Mouse (Mus musculus) embryonic facial prominence, embryonic 15.5 days (tissue): ENCODE data around the gene Ube2j1. TPM values are rescaled to one million over a fixed set of nuclear protein-coding genes. Genes with fewer than 3 reads are reported as not detected.
A peak's percentile ranks its signal among the peaks of the same experiment; 100 is the strongest.

ENCODE experiments used
- ATAC-seq: fragments of 200-750 bp; cut with Nextera tagmentation; 2 replicates; pipeline ENCODE4 v1.8.0; 2017; ENCODE audit warnings: low read depth, moderate TSS enrichment; ENCODE audit not compliant: insufficient number of reproducible peaks, low FRiP score, low TSS enrichment
- H3K27ac ChIP-seq: fragments of 300-500 bp; sonication (generic); replicated peaks from 2 replicates; pipeline ENCODE4 v1.5.1; 2015; ENCODE audit warnings: mild to moderate bottlenecking, inconsistent platforms
- H3K27me3 ChIP-seq: fragments of 300-500 bp; sonication (generic); 2 replicates; pipeline ENCODE4 v1.6.1; 2015; ENCODE audit warnings: inconsistent platforms
- H3K36me3 ChIP-seq: fragments of 300-500 bp; sonication (generic); 2 replicates; pipeline ENCODE4 v1.6.1; 2015; ENCODE audit warnings: mild to moderate bottlenecking, inconsistent platforms
- H3K4me1 ChIP-seq: fragments of 300-500 bp; sonication (generic); 2 replicates; pipeline ENCODE4 v1.6.1; 2015; ENCODE audit warnings: inconsistent platforms
- H3K4me2 ChIP-seq: fragments of 300-500 bp; sonication (generic); replicated peaks from 2 replicates; pipeline ENCODE4 v1.6.1; 2015; ENCODE audit warnings: mild to moderate bottlenecking, inconsistent platforms
- H3K4me3 ChIP-seq: fragments of 300-500 bp; sonication (generic); replicated peaks from 2 replicates; pipeline ENCODE4 v1.5.1; 2015; ENCODE audit warnings: mild to moderate bottlenecking, inconsistent platforms
- H3K9ac ChIP-seq: fragments of 300-500 bp; sonication (generic); 2 replicates; pipeline ENCODE4 v1.6.1; 2015; ENCODE audit warnings: inconsistent platforms
- H3K9me3 ChIP-seq: fragments of 300-500 bp; sonication (generic); replicated peaks from 2 replicates; pipeline ENCODE4 v1.6.1; 2016; ENCODE audit warnings: inconsistent platforms
- WGBS: fragments of 180-500 bp; shearing (Covaris S2); methylation state at CpG from one replicate; pipeline ENCODE4 v1.1.7; 2015; 5-methylcytosine and 5-hydroxymethylcytosine counted together
- polyA plus RNA-seq: library from polyadenylated mRNA; unstranded; fragments of >200 nt; fragmentation: Nextera tagmentation; extraction: Ambion mirVana; gene quantifications from 2 replicates; pipeline ENCODE4 v1.2.1, GENCODE M21; 2015

Ube2j1 gene
- 40.4 and 41.2 TPM in 2 replicates for polyA plus RNA-seq

DNA sequence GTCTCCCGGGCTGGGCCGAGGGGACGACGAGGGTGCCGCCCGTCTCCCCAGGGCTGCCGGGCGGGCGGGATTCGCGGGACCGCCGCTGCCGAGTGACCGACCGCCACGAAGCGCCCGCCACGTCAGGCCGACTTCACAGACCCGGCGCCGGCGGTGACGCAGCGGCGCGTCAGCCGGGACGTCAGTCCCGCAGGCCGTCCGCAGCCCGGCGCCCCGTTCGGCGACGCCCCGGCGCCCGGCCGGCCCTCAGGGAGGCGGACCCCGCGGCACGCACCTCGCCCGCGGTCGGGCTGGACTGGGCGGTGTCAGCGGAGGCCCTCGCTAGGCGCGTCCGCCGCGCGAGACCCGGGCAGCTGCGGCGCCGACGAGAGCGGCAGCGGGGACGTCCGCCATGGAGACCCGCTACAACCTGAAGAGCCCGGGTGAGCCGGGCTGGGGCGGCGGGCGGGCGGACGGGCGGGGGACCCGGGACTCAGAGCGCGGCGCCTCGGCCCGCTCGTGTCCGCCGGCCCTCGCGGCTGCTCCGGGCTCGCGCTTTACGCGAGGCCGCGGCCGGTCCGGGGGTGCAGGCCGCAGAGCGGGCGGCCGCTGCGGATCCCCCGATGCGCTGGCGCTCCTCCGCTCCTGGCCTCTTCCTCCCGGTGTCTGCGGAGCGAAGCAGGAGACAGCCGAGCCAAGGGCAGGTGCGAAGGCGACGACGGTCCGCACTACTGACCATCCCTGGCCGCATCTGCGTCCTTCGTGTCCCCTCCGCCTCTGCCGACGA lies at the start of gene Ube2j1:
Gene Ube2j1 (plus strand): TSS at position 222 of the 766 bp plus-strand sequence.
- ATAC-seq, result peak; percentile 97
- peak within 1 kb of the TSS; percentile 53 for H3K4me2 ChIP-seq
- H3K4me1 ChIP-seq, result peaks cover 15% of the 10 kb centered on the region
- peak within 1 kb of the TSS; percentile 93 for H3K9ac ChIP-seq
- peaks cover 29% of the 10 kb centered on the region for H3K36me3 ChIP-seq
- peak within 1 kb of the TSS; percentile 88 for H3K4me3 ChIP-seq
- H3K9me3 ChIP-seq, result no peaks in the 10 kb centered on the region
- H3K27me3 ChIP-seq, result no peaks in the 10 kb centered on the region
- H3K27ac ChIP-seq, result peak within 1 kb of the TSS; percentile 94
- WGBS, result under 1% methylated on average over 98 of the region's 123 CpGs

DNA sequence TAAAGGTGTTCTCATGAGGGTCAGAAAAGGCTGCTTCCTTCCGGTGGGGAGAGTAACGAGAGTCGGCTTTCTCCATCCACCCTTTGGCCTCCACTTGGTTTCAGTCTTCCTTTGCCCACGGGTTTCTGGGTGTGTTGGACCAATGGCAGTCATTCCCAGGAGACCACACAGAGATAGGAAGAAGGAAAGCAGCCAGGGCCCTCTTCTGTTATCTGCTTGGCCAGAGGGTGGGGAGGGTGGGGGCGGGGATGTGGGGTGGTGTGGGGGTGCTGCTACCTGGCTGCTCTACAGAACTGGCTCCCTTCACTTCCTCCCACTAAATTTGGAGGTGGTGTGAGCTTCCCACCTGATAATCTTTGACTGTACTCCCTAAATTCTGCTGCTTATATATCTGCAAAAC lies 49.6 kb upstream of the Ube2j1 start:
- ATAC-seq, result no peak
- Histone ChIP-seq H3K9ac (no peak overlapping the region), H3K36me3 (no peaks in the 10 kb centered on the region), H3K27ac (no peak overlapping the region), H3K9me3 (no peaks in the 10 kb centered on the region), H3K27me3 (no peaks in the 10 kb centered on the region), H3K4me3 (no peak overlapping the region), H3K4me2 (no peak overlapping the region), H3K4me1 (peaks cover 17% of the 10 kb centered on the region)
- 20% methylated on average over 5 of the region's 5 CpGs for WGBS

DNA sequence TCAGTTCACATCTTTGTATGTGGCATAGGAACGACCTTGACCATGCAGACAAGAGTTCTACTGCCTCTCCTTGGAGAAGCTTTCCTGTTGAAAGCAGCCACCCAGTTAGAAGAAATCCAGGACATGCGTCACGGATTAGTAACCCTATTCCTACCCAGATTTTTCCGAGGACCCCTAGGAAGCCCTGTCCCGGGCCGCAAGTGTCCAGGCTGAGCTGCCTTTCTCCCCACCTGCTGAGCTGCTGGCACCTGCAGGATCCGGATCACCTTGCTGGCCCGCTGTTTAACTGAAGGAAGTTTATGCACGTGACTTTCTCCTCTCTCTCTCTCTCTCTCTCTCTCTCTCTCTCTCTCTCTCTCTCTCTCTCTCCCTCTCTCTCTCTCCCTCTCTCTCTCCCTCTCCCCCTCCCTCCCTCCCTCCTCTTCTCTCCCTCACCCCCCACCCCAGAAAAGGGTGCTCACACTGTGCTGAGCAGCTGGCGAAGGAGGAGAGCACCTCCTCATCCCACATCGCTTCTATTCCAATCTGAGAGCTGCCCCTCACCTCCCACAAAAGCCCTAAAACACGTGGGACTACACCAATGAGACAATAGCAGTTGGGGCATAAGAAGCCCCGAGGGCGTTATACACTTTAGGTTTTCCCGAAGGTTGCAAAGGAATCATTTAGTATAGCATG lies 49.0 kb upstream of the Ube2j1 start:
- 3% methylated on average over 15 of the region's 15 CpGs for WGBS
- H3K27ac ChIP-seq, result no peak overlapping the region

DNA sequence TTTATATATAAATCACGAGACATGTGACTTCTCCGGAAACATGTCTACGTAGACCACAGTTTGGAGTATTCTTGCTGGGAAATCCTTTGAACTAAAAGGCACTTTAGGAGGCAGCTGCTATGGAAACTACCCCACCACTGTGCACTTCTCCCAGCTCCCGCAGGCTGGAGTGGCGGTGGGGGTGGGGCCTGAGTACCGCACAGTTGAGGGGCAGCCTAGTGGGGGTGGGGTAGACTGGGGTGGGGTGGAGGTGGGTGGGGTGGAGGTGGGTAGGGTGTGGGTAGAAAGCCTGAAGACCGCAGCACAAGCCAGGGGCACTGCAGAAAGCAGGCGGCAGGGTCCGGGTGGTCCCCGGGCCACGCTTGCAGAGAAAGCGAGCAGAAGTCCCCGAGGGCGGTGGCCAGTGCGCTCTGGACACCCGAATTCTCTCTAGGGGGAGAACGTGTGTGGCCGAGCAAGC lies 48.5 kb upstream of the Ube2j1 start, which contains the start of gene Rragd:
Gene Rragd (plus strand): TSS at position 322 of the 460 bp plus-strand sequence.
- WGBS, result under 1% methylated on average over 15 of the region's 18 CpGs
- ATAC-seq, result peak; percentile 44
- Histone ChIP-seq H3K4me1 (peaks cover 17% of the 10 kb centered on the region), H3K9me3 (no peaks in the 10 kb centered on the region), H3K4me2 (peak within 1 kb of the TSS; percentile 100), H3K4me3 (peak within 1 kb of the TSS; percentile 72), H3K9ac (peak within 1 kb of the TSS; percentile 64), H3K27me3 (no peaks in the 10 kb centered on the region), H3K36me3 (no peaks in the 10 kb centered on the region), H3K27ac (peak within 1 kb of the TSS; percentile 72)

More for the DNA sequence above, 49.0 kb upstream of the Ube2j1 start:
- Histone ChIP-seq H3K4me2 (peak overlapping the region; percentile 100), H3K9ac (no peak overlapping the region), H3K9me3 (no peaks in the 10 kb centered on the region), H3K4me3 (peak overlapping the region; percentile 72), H3K27me3 (no peaks in the 10 kb centered on the region), H3K36me3 (no peaks in the 10 kb centered on the region), H3K4me1 (peaks cover 17% of the 10 kb centered on the region)
- ATAC-seq, result no peak

DNA sequence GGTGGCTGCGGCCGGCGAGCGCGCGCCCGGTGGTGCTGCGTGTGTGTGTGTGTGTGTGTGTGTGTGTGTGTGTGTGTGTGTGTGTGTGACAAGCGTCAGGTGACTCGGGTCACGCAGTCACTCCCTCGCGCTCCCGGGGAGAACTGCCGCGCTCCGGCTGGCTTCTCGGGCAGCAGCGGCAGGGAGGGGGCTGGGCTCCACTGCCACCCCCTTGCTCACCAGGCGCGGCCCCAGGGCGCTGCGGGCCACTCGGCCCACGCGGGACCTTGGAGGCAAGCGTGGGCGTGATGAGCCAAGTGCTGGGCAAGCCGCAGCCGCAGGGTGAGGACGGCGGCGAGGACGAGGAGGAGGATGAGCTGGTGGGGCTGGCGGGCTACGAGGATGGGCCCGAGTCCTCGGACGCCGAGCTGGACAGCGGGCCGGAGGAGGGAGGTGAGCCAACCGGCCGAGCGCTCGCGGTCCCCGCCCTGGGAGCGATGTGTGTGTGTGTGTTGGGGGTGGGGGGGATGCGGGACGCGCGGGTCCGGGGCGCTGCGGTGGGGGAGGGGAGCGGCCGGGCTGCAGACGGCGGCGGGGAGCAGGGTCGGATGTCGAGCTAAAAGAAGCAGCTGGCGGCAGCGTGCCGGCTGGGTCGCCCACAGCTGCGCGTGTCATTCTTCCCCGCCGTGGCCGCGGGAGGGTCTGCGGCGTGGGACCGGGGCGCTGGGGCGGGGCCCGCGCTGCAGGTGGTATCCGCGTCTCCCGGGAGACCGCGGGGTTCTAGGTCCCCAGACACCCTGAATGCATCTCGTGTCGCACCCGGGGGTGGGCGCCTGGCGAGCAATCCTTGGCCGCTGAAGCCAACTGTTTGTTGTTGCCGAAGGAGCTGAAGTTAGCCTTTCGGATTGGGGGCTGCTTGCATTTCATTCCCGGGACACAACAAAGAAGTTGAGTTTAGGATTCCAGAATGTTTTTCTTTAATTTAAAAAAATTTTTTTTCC lies 47.8 kb upstream of the Ube2j1 start:
- peak overlapping the region; percentile 72 for H3K27ac ChIP-seq
- ATAC-seq, result peak; percentile 71
- peak overlapping the region; percentile 72 for H3K4me3 ChIP-seq
- H3K9ac ChIP-seq, result peak overlapping the region; percentile 64
- H3K27me3 ChIP-seq, result no peaks in the 10 kb centered on the region
- no peaks in the 10 kb centered on the region for H3K9me3 ChIP-seq
- peaks cover 17% of the 10 kb centered on the region for H3K4me1 ChIP-seq
- WGBS, result under 1% methylated on average over 75 of the region's 94 CpGs
- peak overlapping the region; percentile 100 for H3K4me2 ChIP-seq
- H3K36me3 ChIP-seq, result no peaks in the 10 kb centered on the region

DNA sequence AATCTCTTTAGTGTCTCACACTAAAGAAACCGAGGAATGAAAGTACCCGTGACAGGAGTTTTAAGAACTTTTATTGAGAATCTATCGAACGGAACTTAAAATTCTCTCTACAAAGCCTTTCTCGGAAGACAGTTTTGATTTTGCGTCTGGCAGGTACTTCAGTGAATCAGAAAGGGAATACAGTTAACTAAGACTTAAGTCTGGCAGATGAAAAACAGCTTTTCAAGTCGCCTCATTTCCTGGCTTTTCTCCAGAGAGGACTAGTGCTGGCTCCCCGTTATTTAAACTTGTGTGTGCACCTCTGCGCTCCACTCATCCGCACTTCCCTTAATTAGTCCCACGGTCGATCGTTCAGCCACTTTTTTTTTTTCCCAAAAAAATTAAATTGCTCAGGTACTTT lies 47.0 kb upstream of the Ube2j1 start:
- no peaks in the 10 kb centered on the region for H3K27me3 ChIP-seq
- no peaks in the 10 kb centered on the region for H3K36me3 ChIP-seq
- WGBS, result under 1% methylated on average over 13 of the region's 13 CpGs
- no peak overlapping the region for H3K9ac ChIP-seq
- no peaks in the 10 kb centered on the region for H3K9me3 ChIP-seq
- no peak for ATAC-seq
- peaks cover 17% of the 10 kb centered on the region for H3K4me1 ChIP-seq
- H3K27ac ChIP-seq, result peak overlapping the region; percentile 72; the same call in 1 of the 2 replicates
- H3K4me2 ChIP-seq, result peak overlapping the region; percentile 100
- peak overlapping the region; percentile 72 for H3K4me3 ChIP-seq

DNA sequence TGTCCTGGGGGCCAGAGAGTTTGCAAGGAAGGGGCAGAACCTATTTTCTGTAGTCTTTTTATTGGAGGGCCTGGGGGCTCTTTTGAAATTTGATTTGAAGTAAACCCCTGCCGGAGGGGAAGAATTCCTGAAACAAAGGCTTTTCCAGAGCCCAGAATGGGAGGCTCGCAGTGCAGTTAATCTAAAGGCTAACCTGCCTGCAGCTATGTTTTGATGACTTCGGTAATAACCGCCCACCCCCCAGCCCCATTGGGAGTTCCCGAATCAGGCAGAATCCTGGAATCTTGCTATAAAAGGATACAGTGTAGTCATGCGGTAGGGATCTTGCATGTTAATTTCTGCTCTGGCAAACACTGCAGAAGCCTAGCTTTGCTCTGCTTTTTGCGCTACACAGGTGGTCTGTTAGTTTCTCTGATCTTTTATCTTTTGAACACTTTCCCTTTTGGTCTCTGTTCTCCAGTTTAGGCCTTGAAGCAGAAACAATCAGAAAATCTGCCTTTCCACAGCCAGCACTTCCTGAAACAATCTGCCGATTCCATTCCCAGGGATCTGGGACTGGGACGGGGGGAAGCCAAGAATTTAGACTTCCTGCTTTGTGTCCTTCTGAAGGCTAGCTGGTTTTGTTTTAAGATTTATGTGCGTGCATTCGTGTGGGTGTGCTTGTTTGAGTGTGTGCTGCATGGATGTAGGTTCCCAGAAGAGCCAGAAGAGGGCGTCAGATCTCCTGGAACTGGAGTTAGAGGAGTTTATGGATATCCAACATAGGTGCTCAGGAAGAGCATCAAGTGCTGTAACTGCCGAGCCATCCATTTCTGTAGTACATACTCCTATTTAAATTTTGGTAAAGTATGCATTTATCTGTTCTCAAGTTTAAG lies 46.2 kb upstream of the Ube2j1 start:
- Histone ChIP-seq H3K4me1 (peaks cover 17% of the 10 kb centered on the region), H3K9me3 (no peaks in the 10 kb centered on the region), H3K4me3 (peak overlapping the region; percentile 72), H3K4me2 (peak overlapping the region; percentile 100), H3K27me3 (no peaks in the 10 kb centered on the region), H3K36me3 (no peaks in the 10 kb centered on the region), H3K27ac (no peak overlapping the region), H3K9ac (no peak overlapping the region)
- 13% methylated on average over 13 of the region's 13 CpGs for WGBS
- ATAC-seq, result no peak

DNA sequence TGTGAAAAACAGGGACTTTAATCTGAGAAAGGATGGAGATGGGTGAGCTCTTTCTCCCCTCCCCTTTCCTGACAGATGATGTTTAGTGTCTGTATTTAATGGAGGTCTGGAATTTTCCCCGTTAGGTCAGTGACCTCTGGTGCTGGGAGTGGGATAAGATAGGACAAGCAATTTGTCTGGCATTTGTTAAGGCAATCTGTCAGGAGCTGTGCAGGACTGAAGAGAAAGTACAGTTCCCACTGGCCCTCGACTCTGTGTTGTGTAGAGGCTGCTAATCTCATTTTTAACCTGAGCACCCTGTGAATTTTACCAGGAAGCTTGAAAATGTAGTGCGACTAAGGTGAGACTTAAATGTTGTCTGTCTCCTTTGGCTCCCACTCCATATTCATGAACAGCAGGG lies 45.5 kb upstream of the Ube2j1 start:
- Histone ChIP-seq H3K27ac (no peak overlapping the region), H3K4me3 (no peak overlapping the region), H3K27me3 (no peaks in the 10 kb centered on the region), H3K4me1 (peaks cover 17% of the 10 kb centered on the region), H3K4me2 (no peak overlapping the region), H3K36me3 (no peaks in the 10 kb centered on the region), H3K9ac (no peak overlapping the region), H3K9me3 (no peaks in the 10 kb centered on the region)
- 24% methylated on average over 3 of the region's 3 CpGs for WGBS
- ATAC-seq, result no peak

DNA sequence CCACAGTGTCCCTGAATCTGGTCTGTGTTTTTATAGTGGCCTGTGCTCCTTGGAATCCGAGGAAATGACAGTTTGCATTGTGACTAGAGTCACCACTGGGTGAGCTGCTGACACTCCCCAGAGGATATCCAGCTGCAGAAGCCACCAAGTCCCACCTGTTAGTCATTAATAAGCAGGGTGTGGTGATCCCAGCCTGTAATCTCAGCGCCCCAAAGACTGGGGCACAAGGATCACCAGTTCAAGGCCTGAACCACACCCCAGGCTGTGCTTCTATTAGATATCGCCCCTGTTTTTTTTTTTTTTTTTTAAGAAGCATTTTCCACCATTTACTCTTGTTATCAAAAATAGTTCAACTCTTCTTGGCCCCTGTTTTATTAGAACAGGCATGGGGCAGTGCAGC lies 44.2 kb upstream of the Ube2j1 start:
- Histone ChIP-seq H3K9ac (no peak overlapping the region), H3K27ac (no peak overlapping the region), H3K27me3 (no peaks in the 10 kb centered on the region), H3K4me2 (no peak overlapping the region), H3K4me1 (peaks cover 17% of the 10 kb centered on the region), H3K36me3 (no peaks in the 10 kb centered on the region), H3K9me3 (no peaks in the 10 kb centered on the region), H3K4me3 (no peak overlapping the region)
- ATAC-seq, result no peak
- 51% methylated on average over 3 of the region's 3 CpGs for WGBS

DNA sequence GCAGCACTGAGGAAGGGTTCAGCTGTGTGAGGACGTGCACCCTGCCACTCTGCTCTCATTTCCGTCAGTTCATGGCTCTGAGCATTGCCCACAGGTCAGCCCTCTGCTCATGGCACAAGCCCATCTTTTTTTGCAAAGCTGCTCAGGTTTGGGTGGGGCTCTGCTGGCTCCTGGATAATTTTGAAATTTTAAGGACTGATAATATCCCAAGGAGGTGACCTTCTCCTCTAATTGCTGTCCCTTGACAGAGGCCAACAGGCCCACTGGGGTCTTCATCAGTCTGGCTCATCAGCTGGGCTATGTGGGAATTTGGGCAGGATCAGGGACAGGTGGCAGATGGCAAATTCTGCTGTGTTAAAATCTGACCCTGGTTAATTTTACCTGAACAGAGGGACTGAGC lies 41.9 kb upstream of the Ube2j1 start:
- no peaks in the 10 kb centered on the region for H3K9me3 ChIP-seq
- H3K4me1 ChIP-seq, result peaks cover 8% of the 10 kb centered on the region
- H3K4me2 ChIP-seq, result no peak overlapping the region
- H3K9ac ChIP-seq, result no peak overlapping the region
- H3K36me3 ChIP-seq, result no peaks in the 10 kb centered on the region
- H3K27me3 ChIP-seq, result no peaks in the 10 kb centered on the region
- no peak overlapping the region for H3K4me3 ChIP-seq
- no peak overlapping the region for H3K27ac ChIP-seq
- no peak for ATAC-seq
- WGBS, result 71% methylated on average over 2 of the region's 2 CpGs
